Mouse (Mus musculus) brain, adult 2 months (tissue): ENCODE results near the gene Actl10.

Experiments
- DNase-seq: peaks from one replicate; pipeline ENCODE4 v3.0.0; 2011; ENCODE audit warnings: low read depth, low spot score

The Actl10 gene

GRCm38 (mm10) chr2:154580586-154580985 is 29.0 kb downstream of the Actl10 start:
- no peak for DNase-seq

DNA sequence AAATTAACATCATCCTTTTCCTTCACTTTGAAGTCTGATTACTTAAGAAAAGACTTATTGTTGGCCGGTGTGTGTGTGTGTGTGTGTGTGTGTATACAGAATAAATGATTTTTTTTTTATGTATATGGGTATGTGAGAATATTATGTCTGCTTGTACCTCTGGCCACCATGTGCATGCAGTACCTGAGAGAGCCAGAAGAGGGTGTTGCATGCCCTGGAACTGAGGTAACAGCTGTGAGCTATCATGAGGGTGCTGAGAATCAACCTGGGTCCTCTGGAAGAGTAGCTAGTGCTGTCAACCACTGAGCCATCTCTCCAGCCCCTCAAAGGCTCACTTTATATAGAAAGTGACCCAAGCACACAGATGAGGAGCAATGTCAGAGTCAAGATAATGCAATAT is 29.8 kb downstream of the Actl10 start:
- no peak for DNase-seq

- DNase-seq = peak; percentile 97
Observed at GRCm38 (mm10) chr2:154583906-154584872, 32.6 kb downstream of the Actl10 start.

DNA sequence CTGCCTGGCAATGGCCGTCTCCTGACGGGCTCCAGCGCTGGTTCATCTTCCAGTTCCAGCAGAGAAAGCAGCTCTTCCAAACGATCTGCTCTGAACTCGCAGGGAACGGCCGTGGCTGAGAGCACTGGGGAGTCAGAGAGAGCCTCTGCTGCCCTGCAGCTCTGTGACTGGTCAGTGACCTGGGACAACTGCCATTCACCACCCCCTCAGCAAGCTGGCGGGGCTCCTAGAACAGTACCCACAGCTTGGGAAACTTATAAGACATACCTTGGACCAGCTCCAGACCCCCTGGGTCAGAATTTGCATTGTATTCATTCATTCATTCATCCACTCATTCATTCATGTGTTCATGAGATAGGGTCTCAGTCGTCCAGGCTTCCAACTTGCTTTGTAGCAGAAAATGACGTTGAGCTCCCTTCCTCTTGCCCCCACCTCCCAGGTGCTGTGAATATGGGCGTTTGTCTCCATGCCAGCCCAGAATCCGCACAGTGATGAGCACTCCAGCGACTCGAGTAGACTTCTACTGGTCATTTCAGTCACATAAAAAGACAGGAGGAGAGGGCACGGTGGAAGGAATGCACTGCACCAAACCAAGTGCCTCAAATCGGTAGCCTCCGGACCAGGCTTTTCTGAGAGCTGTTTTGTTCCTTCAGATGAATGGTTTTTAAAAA is 33.5 kb downstream of the Actl10 start:
- peak; percentile 33 for DNase-seq

DNA sequence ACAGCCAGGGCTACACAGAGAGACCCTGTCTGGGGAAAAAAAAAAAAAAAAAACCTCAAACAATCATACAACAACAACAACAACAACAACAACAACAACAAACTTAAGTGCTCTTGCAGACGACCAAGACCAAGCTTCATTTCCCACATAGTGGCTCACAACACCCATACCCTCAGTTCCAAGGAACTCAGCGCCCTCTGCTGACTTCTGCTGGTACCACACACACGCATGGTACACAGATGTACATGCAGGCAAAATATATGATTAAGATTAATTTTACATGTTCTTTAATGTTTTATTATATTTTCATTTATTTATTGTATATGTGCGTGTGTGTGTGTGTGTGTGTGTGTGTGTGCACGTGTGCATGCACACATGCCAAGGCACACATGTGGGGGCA is 34.8 kb downstream of the Actl10 start:
- DNase-seq = peak; percentile 41

DNA sequence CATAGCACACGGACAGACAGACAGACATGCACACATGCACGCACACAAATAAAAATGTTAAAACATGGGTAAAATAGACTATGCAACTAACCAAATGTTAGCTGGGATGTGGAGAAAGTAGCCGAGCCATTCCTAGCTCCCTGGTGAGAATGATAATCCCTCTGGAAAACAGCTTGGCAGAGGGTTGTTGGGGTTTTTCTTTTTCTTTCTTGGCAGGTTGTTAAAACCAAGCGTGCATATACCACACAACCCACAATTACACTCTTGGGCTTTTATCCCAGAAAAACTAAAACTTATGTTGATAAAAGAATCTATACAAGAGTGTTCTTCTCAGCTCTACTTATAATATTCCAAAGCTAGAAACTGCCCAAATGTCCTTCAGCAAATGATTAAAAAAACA is 37.5 kb downstream of the Actl10 start:
- DNase-seq = peak; percentile 70

GRCm38 (mm10) chr2:154591239-154591638 is 39.7 kb downstream of the Actl10 start:
- DNase-seq = no peak

DNA sequence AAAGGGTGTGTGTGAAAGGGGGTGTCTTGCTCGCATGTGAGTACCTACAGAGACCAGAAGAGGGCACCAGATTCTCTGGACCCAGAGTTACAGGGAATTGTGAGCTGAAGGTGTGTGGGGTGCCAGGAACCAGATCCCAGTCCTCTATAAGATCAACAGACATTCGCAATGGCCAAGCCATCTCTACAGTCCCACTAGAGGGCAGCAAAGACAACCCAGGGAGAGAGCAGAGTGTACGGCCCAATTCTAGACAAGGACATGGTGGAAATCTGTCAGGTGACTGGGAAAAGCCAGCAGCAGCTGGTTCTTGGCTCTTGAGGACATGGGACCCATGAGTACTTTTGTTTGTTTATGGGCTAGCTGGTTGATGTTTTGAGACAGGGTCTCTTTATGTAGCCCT is 41.4 kb downstream of the Actl10 start:
- DNase-seq = peak; percentile 51

DNA sequence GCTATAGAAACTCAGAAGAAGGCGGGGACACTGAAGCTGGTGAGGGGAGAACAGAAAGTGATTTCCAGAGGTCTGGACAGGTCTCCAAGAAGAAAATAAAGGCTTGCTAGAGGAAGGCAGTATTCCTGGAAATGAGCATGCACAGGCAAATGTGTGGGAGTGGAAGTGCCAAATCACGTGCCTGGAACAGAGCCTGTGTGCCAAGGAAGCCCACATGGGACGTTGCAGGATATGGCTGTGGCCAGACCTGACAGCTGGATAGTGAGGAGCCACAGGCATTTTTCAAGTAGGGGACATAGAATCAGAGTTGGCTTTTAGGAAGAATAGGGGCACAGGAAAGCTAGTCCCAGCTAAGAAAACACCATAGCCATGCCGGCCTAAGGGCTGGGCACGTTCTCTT is 44.2 kb downstream of the Actl10 start:
- DNase-seq = peak; percentile 63

GRCm38 (mm10) chr2:154597399-154597798 is 45.8 kb downstream of the Actl10 start:
- DNase-seq = no peak

DNA sequence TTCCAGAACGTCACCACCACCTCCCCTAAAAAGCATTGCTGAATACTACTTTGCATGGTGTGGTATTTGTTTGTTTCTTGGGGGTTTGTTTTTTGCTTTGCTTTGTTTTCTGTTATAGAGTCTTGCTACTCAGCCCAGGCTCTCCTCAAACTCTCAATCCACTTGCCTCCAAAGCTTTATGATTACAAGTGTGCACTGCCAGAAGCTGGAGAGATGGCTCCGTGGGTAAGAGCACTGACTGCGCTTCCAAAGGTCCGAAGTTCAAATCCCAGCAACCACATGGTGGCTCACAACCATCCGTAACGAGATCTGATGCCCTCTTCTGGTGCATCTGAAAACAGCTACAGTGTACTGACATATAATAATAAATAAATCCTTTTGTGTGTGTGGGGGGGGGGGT is 49.0 kb downstream of the Actl10 start:
- DNase-seq = no peak

DNA sequence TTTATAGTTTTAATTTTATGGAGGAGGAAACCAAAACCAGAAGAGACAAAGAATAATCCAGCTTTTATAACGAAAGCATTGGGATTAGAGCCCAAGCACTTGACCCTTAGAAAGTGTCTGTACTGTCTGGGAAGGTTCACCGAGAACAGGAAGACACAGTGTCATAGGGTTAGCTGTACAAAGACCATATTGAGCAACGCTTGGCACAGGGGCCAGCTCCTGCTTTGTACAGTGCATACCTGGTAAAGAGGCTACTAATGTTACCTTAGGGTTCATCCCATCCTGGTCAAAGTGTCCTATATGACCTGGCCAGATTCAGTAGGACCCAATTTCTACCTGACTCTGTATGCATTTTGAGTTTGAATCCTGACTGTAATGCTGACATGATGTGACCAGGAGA is 49.7 kb downstream of the Actl10 start:
- DNase-seq = no peak
